Mouse (Mus musculus): Measurements from ENCODE around the gene Cnot11. TPM values are rescaled to one million over a fixed set of nuclear protein-coding genes. Genes with fewer than 3 reads are reported as not detected.

Gene Cnot11
- polyA plus RNA-seq (2015; fragmentation: Nextera tagmentation; extraction: Ambion mirVana), result 20.3 and 22.3 TPM in 2 replicates

DNA sequence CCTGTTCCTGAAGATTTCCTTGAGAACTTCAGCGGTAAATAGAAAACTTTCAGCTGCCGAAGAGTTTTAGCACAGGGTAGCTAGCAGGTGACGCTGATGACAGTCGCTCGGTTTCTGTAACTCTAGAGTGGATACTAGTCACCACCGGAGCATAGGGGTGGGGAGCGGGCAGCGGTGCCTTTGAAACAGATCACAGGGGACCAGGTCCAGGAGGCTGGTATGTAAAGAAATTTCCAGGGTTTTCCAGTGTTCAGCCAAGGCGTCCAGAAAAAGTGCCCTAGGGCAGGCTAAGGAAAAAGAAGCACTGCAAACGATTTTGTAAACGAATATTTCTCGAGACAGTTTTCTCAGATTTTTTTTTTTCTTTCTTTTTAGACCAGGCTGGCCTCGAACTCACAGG lies at the start of gene Cnot11:
Cnot11 (plus strand) TSS at position 162 of the 400 bp plus-strand sequence.
- no peak for ATAC-seq (ENCODE audit: insufficient read depth, low FRiP score, low read depth)
- H3K4me2 ChIP-seq, result peak within 1 kb of the TSS; percentile 81
- peak within 1 kb of the TSS; percentile 85 for H3K27ac ChIP-seq
- peaks cover 10% of the 10 kb centered on the region; the same call in 1 of the 2 replicates for H3K4me1 ChIP-seq
- peaks cover 18% of the 10 kb centered on the region for H3K36me3 ChIP-seq
- WGBS, result 34% methylated on average over 13 of the region's 13 CpGs
- H3K9ac ChIP-seq, result peak within 1 kb of the TSS; percentile 90
- H3K4me3 ChIP-seq (replicated peaks), result peak within 1 kb of the TSS; percentile 69
- no peaks in the 10 kb centered on the region for H3K27me3 ChIP-seq (replicated peaks)
- H3K9me3 ChIP-seq, result no peaks in the 10 kb centered on the region

DNA sequence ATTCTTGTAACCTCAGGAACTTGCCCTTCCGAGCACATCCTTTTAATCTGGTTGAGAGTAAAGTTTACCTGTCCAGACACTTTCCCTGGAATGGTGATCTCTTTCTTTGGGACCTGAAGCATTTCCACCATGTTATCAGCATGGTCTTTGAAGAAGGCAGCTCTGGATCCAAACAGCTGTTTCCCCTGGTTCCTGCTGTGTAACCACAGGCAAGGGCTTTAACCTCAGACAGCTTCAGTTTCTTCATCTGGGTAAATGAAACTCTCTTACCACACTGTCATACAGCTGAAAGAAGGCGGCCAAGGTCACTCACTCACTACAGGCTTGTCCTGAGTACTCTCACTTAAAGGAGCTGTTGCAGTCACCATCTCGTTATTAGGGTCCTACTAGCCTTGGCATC lies 47.4 kb upstream of the Cnot11 start:
- ATAC-seq (ENCODE audit: insufficient read depth, low FRiP score, low read depth), result no peak
- 78% methylated on average over 3 of the region's 3 CpGs for WGBS
- H3K27ac ChIP-seq, result no peak overlapping the region
- H3K4me2 ChIP-seq, result no peak overlapping the region
- no peaks in the 10 kb centered on the region for H3K4me1 ChIP-seq
- no peaks in the 10 kb centered on the region for H3K9me3 ChIP-seq
- no peak overlapping the region for H3K9ac ChIP-seq
- no peaks in the 10 kb centered on the region for H3K27me3 ChIP-seq (replicated peaks)
- no peak overlapping the region for H3K4me3 ChIP-seq (replicated peaks)
- H3K36me3 ChIP-seq, result no peaks in the 10 kb centered on the region

DNA sequence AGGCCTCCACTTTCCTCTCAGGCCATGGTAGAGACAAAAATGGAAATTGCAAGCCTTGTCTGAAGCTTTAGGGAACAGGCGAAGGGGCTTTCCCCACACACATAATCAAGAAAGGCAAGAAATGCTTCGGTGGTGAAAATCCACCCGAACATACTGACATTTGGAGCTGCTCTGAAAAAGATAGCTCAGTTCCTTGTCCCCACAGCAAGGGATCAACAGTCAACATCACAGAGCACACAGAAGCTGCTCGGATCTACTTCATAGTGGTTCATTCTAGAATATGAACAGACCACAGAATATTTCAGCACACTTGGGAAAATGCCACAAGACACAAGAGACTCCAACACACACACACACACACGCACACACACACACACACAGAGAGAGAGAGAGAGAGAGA lies 41.6 kb upstream of the Cnot11 start:
- ATAC-seq (ENCODE audit: insufficient read depth, low FRiP score, low read depth), result no peak

DNA sequence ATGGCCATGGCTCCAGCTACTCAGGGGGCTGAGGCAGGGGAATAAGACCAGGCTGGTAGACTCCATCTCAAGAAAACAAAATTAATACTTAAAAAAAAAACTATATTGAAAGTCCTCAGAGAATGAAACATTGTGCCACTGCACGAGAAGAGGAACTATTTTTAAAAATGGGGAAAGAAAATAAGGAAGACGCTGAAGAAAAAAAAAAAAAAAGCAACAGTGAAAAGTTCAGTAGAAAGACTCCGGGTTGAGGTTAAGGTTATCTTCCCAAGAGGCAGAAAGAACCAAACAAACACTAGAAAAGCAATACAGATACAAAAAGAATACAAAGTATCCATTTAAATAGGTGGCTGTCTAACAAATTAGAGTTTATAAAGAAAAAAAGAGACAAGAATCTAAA lies 41.1 kb upstream of the Cnot11 start:
- no peak for ATAC-seq (ENCODE audit: insufficient read depth, low FRiP score, low read depth)
- Histone ChIP-seq H3K27ac (no peak overlapping the region), H3K9ac (no peak overlapping the region), H3K4me3 (replicated peaks) (no peak overlapping the region), H3K9me3 (no peaks in the 10 kb centered on the region), H3K4me2 (no peak overlapping the region), H3K4me1 (no peaks in the 10 kb centered on the region), H3K27me3 (replicated peaks) (no peaks in the 10 kb centered on the region), H3K36me3 (no peaks in the 10 kb centered on the region)
- WGBS, result 80% methylated on average over 3 of the region's 3 CpGs

More for the DNA sequence above, 41.6 kb upstream of the Cnot11 start:
- WGBS, result 82% methylated on average over 5 of the region's 5 CpGs
- Histone ChIP-seq H3K9ac (no peak overlapping the region), H3K4me1 (no peaks in the 10 kb centered on the region), H3K27ac (no peak overlapping the region), H3K4me2 (no peak overlapping the region), H3K4me3 (replicated peaks) (no peak overlapping the region), H3K9me3 (no peaks in the 10 kb centered on the region), H3K36me3 (no peaks in the 10 kb centered on the region), H3K27me3 (replicated peaks) (no peaks in the 10 kb centered on the region)

DNA sequence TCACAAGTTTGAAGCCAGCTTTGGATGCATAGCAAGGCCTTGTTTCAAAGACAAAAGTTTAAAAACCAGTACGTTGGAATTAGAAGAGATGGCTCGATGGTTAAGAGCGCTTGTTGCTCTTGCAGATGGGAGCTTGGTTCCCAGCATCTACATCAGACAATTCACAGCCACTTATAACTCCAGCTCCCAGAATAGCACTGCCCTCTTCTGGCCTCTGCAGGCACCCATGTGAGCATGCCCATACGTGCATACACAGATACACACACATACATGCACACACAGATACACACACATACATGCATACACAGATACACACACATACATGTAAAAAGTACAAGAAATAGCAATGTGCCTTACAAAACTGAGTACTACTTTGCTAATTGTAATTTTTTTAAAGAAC lies 37.8 kb upstream of the Cnot11 start:
- H3K27me3 ChIP-seq (replicated peaks), result no peaks in the 10 kb centered on the region
- no peak overlapping the region for H3K4me2 ChIP-seq
- no peaks in the 10 kb centered on the region for H3K4me1 ChIP-seq
- no peaks in the 10 kb centered on the region for H3K9me3 ChIP-seq
- no peaks in the 10 kb centered on the region for H3K36me3 ChIP-seq
- WGBS, result 96% methylated on average over 4 of the region's 4 CpGs
- no peak overlapping the region for H3K9ac ChIP-seq
- no peak for ATAC-seq (ENCODE audit: insufficient read depth, low FRiP score, low read depth)
- H3K27ac ChIP-seq, result no peak overlapping the region
- no peak overlapping the region for H3K4me3 ChIP-seq (replicated peaks)

DNA sequence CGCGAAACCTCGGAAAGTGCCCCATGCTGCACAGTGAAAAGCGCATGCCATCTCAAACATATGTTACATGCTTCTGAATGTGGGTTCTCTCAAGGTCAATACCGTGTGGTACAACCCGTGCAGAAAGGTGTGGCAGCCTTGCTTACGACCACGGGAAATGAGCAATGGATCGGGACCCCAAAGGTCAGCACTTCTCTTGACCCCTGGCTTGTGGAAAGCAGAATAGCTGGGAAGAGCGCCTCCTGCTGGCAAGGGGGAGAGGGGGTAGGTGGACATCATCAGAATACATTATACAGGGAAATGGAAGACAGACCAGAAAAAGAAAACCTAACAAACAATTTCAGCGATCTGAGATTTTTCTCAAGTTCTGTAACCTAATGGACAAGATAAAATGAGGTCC lies 37.0 kb upstream of the Cnot11 start:
- Histone ChIP-seq H3K9ac (no peak overlapping the region), H3K27me3 (replicated peaks) (no peaks in the 10 kb centered on the region), H3K4me3 (replicated peaks) (no peak overlapping the region), H3K9me3 (no peaks in the 10 kb centered on the region), H3K4me2 (no peak overlapping the region), H3K4me1 (no peaks in the 10 kb centered on the region), H3K27ac (no peak overlapping the region), H3K36me3 (no peaks in the 10 kb centered on the region)
- 84% methylated on average over 11 of the region's 11 CpGs for WGBS
- no peak for ATAC-seq (ENCODE audit: insufficient read depth, low FRiP score, low read depth)

DNA sequence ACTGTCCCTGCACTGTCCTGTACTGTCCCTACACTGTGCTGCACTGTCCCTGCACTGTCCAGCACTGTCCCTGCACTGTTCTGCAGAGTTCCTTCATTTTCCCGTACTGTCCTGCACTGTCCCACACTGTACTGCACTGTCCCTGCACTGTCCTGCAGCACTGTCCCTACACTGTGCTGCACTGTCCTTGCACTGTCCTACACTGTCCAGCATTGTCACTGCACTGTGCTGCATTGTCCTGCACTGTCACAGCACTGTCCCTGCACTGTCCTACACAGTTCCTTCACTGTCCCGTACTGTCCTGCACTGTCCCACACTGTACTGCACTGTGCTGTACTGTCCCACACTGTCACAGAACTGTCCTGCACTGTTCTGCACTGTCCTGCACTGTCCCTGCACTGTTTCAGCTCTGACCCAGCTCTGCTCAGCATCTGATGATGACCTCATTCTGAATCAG lies 35.3 kb upstream of the Cnot11 start:
- Histone ChIP-seq H3K4me1 (no peaks in the 10 kb centered on the region), H3K4me3 (replicated peaks) (no peak overlapping the region), H3K36me3 (no peaks in the 10 kb centered on the region), H3K9ac (no peak overlapping the region), H3K9me3 (no peaks in the 10 kb centered on the region), H3K27ac (no peak overlapping the region), H3K4me2 (no peak overlapping the region), H3K27me3 (replicated peaks) (no peaks in the 10 kb centered on the region)
- 88% methylated on average over 2 of the region's 2 CpGs for WGBS
- peak; percentile 53; the same call in 1 of the 2 replicates for ATAC-seq (ENCODE audit: insufficient read depth, low FRiP score, low read depth)

DNA sequence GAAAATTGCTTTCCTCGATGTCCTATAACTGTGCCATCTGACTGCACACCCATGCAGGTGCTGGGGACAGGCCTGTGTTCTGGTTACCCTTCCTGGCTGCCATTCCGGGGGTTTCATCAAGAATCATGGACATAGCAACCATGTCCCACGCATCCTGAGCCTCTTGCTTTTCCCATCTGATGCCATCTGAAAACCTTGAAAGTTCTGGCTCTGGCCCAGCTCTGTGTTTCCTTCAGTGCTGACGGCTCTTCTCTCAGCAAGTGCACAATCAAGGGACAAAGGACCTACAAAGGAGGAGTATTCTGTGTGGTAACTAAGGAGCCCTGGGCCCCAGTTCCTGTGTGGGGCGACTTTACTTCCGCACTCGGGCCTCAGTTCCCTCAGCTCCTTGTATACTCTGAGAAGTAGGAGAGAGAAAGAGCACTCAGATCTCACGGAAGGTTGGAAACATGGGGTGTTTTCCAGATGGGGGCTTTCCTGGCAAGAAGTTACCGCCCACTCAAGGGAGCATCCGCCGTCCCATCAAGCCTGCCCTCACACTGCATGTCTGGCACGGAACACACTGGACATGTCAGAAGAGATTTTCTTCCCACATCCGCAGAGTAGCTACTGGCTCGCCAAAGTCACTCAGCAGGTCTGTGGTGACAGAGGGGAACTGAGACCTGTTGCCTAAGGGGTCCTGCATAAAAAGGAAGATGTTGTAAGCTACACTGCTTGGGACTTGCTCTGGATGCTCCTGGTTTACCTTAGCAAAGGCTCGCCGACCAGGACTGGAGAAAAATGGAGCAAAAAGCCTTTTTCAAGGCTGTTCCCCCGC lies 31.8 kb upstream of the Cnot11 start:
- no peak for ATAC-seq (ENCODE audit: insufficient read depth, low FRiP score, low read depth)
- Histone ChIP-seq H3K36me3 (no peaks in the 10 kb centered on the region), H3K4me2 (no peak overlapping the region), H3K27me3 (replicated peaks) (no peaks in the 10 kb centered on the region), H3K4me1 (no peaks in the 10 kb centered on the region), H3K9me3 (no peaks in the 10 kb centered on the region), H3K9ac (no peak overlapping the region), H3K27ac (no peak overlapping the region), H3K4me3 (replicated peaks) (no peak overlapping the region)
- 77% methylated on average over 17 of the region's 17 CpGs for WGBS

DNA sequence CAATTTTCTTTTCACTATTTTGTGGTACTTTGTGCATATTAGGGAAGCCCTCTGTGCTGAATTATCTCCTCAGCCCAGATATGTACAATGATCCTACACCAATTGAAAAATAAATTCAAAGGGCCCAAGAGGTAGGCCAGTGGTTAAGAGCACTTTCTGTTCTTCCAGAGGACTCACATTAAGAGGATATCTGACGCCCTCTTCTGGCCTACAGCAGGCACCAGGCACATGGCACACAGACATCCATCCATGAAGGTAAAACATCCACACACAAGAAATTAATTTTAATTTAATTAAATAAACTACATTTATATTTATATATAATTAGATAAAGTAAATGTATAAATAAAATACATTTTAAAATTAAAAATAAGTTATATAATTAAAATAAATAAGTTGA lies 30.5 kb upstream of the Cnot11 start:
- Histone ChIP-seq H3K27ac (no peak overlapping the region), H3K9me3 (no peaks in the 10 kb centered on the region), H3K4me2 (no peak overlapping the region), H3K36me3 (no peaks in the 10 kb centered on the region), H3K4me1 (no peaks in the 10 kb centered on the region), H3K27me3 (replicated peaks) (no peaks in the 10 kb centered on the region), H3K4me3 (replicated peaks) (no peak overlapping the region), H3K9ac (no peak overlapping the region)
- 3% methylated on average over 1 of the region's 1 CpGs for WGBS
- ATAC-seq (ENCODE audit: insufficient read depth, low FRiP score, low read depth), result no peak

DNA sequence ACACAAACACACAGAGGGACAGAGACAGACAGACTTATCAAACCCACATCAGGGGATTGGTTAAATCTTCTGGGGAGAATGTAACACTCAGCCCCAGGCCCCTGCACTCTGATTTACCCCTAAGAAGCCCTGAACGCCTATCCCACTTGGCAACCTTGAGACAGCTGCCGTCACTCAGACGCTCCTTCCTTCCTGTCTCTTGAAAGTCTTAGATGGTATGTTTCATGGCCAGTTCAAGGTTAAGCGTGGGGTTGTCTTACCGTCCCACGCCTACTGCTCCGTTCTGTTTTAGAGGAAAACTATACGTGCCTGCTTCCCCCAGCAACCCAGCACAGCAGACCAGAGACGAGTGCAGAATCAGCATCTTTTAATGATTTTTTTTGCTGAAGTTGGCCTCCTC lies 29.2 kb upstream of the Cnot11 start:
- no peak overlapping the region for H3K27ac ChIP-seq
- 56% methylated on average over 9 of the region's 9 CpGs for WGBS
- no peaks in the 10 kb centered on the region for H3K9me3 ChIP-seq
- no peak for ATAC-seq (ENCODE audit: insufficient read depth, low FRiP score, low read depth)
- H3K4me3 ChIP-seq (replicated peaks), result no peak overlapping the region
- no peaks in the 10 kb centered on the region for H3K36me3 ChIP-seq
- H3K4me2 ChIP-seq, result no peak overlapping the region
- no peaks in the 10 kb centered on the region for H3K4me1 ChIP-seq
- H3K9ac ChIP-seq, result no peak overlapping the region
- H3K27me3 ChIP-seq (replicated peaks), result no peaks in the 10 kb centered on the region

DNA sequence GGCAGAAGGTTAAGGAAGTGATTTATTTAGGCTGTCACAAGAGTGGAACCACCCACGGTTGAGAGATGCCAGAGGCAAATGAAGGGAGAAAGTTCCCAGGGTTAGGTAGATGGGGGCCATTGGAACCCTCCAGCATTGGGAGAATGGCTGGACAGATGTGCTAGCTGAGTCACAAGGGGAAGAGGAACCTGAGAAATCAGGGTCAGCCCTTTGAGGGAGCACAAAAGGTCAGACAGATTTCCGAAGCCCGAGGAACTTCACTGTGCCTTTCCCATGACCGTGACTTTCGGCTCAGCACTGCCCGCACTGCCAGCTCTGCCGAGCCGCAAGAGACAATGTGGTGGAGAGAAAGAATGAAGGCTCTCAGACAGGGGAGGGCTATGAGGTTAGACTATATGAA lies 23.0 kb upstream of the Cnot11 start:
- WGBS, result 68% methylated on average over 8 of the region's 8 CpGs
- Histone ChIP-seq H3K27ac (no peak overlapping the region), H3K4me2 (no peak overlapping the region), H3K9ac (no peak overlapping the region), H3K27me3 (replicated peaks) (no peaks in the 10 kb centered on the region), H3K4me1 (no peaks in the 10 kb centered on the region), H3K9me3 (no peaks in the 10 kb centered on the region), H3K4me3 (replicated peaks) (no peak overlapping the region), H3K36me3 (no peaks in the 10 kb centered on the region)
- no peak for ATAC-seq (ENCODE audit: insufficient read depth, low FRiP score, low read depth)

DNA sequence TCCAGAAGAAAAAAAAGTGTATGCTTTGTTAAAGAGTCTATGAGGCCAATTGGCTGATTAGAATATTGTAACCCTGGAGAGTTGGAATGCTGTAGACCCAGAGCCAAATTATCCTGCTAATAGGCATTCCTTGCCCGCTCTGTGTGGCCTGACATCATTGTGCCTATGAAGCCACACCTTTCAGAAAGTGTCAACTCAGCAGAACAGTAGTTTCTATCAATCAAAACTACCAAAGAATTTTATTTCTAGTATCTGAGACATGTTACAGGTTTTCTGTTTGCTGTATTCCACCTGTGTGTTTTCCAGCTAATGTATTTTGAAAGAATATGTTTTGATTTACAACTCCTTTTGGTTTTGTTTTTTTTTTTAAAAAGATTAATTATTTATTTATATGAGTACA lies 22.6 kb upstream of the Cnot11 start:
- Histone ChIP-seq H3K27ac (no peak overlapping the region), H3K4me1 (no peaks in the 10 kb centered on the region), H3K9me3 (no peaks in the 10 kb centered on the region), H3K27me3 (replicated peaks) (no peaks in the 10 kb centered on the region), H3K4me2 (no peak overlapping the region), H3K9ac (no peak overlapping the region), H3K36me3 (no peaks in the 10 kb centered on the region), H3K4me3 (replicated peaks) (no peak overlapping the region)
- WGBS, result 70% methylated on average over 1 of the region's 1 CpGs
- ATAC-seq (ENCODE audit: insufficient read depth, low FRiP score, low read depth), result no peak

Measured in stomach, embryonic 15.5 days (tissue).